ENCODE assay signal across 28 mouse cellular contexts in genomic region chr8:123887956-123888355, GRCm38 (mm10). TPM values are rescaled to one million over a fixed set of nuclear protein-coding genes. Genes with fewer than 3 reads are reported as not detected.
DNase-seq lines count a peak whose midpoint lies in the region; ATAC-seq lines count a peak whose summit lies in the region.
"Had no signal": no experiment of that assay in that cellular context is flagged by ENCODE, and none has a peak within 500 bp of the region (broad histone marks: within the 10 kb centered on the region; RNA-seq: fewer than 3 reads in every experiment).

No protein-coding gene starts in this region.

- intact Hi-C loops in left cerebral cortex, postnatal 14 days (cut with DNase I) = no loop called here

- ATAC-seq in embryonic facial prominence, embryonic 11.5 days (replicated peaks; ENCODE audit: insufficient number of reproducible peaks, low FRiP score, low TSS enrichment, low read depth) = no peak
- ATAC-seq in liver, embryonic 12.5 days = no peak
- ATAC-seq: CD4-positive, CD25-positive, alpha-beta regulatory T cell, adult 4 months; forebrain, embryonic 14.5 days; forebrain, embryonic 16.5 days had no signal

- peaks cover 7% of the 10 kb centered on the region for H3K4me1 ChIP-seq in embryonic facial prominence, embryonic 11.5 days (ENCODE audit: control insufficient read depth, insufficient read depth, low read length)
- H3K4me1 ChIP-seq in embryonic facial prominence, embryonic 10.5 days = peaks cover 37% of the 10 kb centered on the region
- 0 out of 2 replicates have a peak, but pooled peaks cover 4% of the 10 kb centered on the region for H3K4me1 ChIP-seq in liver, embryonic 12.5 days
- peaks cover 28% of the 10 kb centered on the region for H3K4me1 ChIP-seq in limb, embryonic 10.5 days

- peaks cover 19% of the 10 kb centered on the region for H3K27me3 ChIP-seq in embryonic facial prominence, embryonic 11.5 days (ENCODE audit: control insufficient read depth, insufficient read depth, low read length)
- H3K27me3 ChIP-seq in embryonic facial prominence, embryonic 10.5 days (replicated peaks; ENCODE audit: low read depth, poor library complexity, severe bottlenecking) = peaks cover 76% of the 10 kb centered on the region
- H3K27me3 ChIP-seq in liver, embryonic 12.5 days (replicated peaks) = peaks cover 96% of the 10 kb centered on the region
- H3K27me3 ChIP-seq in limb, embryonic 10.5 days (ENCODE audit: low read depth, poor library complexity, severe bottlenecking) = peaks cover 78% of the 10 kb centered on the region

- no peak overlapping the region for H3K4me2 ChIP-seq in embryonic facial prominence, embryonic 11.5 days (ENCODE audit: low read depth, low read length)
- H3K4me2 ChIP-seq in liver, embryonic 12.5 days = no peak overlapping the region
- H3K4me2 ChIP-seq: embryonic facial prominence, embryonic 13.5 days; embryonic facial prominence, embryonic 15.5 days; forebrain, embryonic 12.5 days had no signal

- H3K36me3 ChIP-seq in embryonic facial prominence, embryonic 11.5 days (replicated peaks; ENCODE audit: control insufficient read depth, insufficient read depth, low read depth, low read length) = no peaks in the 10 kb centered on the region
- H3K36me3 ChIP-seq in embryonic facial prominence, embryonic 10.5 days (replicated peaks) = no peaks in the 10 kb centered on the region
- H3K36me3 ChIP-seq in liver, embryonic 12.5 days = no peaks in the 10 kb centered on the region
- H3K36me3 ChIP-seq in limb, embryonic 10.5 days = no peaks in the 10 kb centered on the region
- H3K36me3 ChIP-seq: embryonic facial prominence, embryonic 13.5 days; embryonic facial prominence, embryonic 15.5 days; forebrain, embryonic 10.5 days; forebrain, embryonic 12.5 days; G1E had no signal

- H3K27ac ChIP-seq in embryonic facial prominence, embryonic 11.5 days (replicated peaks; ENCODE audit: low read depth, low read length) = no peak overlapping the region
- no peak overlapping the region for H3K27ac ChIP-seq in embryonic facial prominence, embryonic 10.5 days (replicated peaks)
- H3K27ac ChIP-seq in liver, embryonic 12.5 days = no peak overlapping the region
- no peak overlapping the region for H3K27ac ChIP-seq in limb, embryonic 10.5 days
- H3K27ac ChIP-seq: embryonic facial prominence, embryonic 13.5 days; embryonic facial prominence, embryonic 15.5 days; forebrain, embryonic 10.5 days; forebrain, embryonic 12.5 days had no signal

- DNase-seq in embryonic facial prominence, embryonic 11.5 days (ENCODE audit: low spot score) = peak; percentile 36
- no peak for DNase-seq in embryonic facial prominence, embryonic 10.5 days (ENCODE audit: low spot score)
- DNase-seq in NIH3T3 (ENCODE audit: low read depth) = peak; percentile 92
- DNase-seq in fibroblast of lung, adult 2 months (ENCODE audit: low read depth) = peak; percentile 30
- no peak for DNase-seq in left cerebral cortex, postnatal 14 days (ENCODE audit: low spot score in 2 of 2)
- no peak for DNase-seq in limb, embryonic 10.5 days (ENCODE audit: low spot score)
- DNase-seq: adrenal gland, adult 2 months; adrenal gland, postnatal 10 days; adrenal gland, postnatal 25 days; B cell, adult 2 months; cerebellum, adult 11 months; cerebellum, adult 18-20 months; cerebellum, adult 8-10 months; cerebellum, adult 9-11 months; cerebellum, postnatal 14 days; cerebellum, postnatal 36 days; embryo, embryonic 11 days had no signal

- 83% methylated on average over 2 of the region's 2 CpGs for WGBS in embryonic facial prominence, embryonic 11.5 days
- WGBS in embryonic facial prominence, embryonic 10.5 days = 82% methylated on average over 2 of the region's 2 CpGs
- 74% methylated on average over 2 of the region's 2 CpGs for WGBS in liver, embryonic 12.5 days (ENCODE audit: insufficient replicate concordance)
- WGBS in limb, embryonic 10.5 days = 93% methylated on average over 2 of the region's 2 CpGs

- H3K9ac ChIP-seq in embryonic facial prominence, embryonic 11.5 days (replicated peaks; ENCODE audit: low read length) = no peak overlapping the region
- no peak overlapping the region for H3K9ac ChIP-seq in liver, embryonic 12.5 days
- H3K9ac ChIP-seq: embryonic facial prominence, embryonic 13.5 days; embryonic facial prominence, embryonic 15.5 days; forebrain, embryonic 12.5 days had no signal

- H3K4me3 ChIP-seq in embryonic facial prominence, embryonic 11.5 days (ENCODE audit: low read depth, low read length) = no peak overlapping the region
- no peak overlapping the region for H3K4me3 ChIP-seq in embryonic facial prominence, embryonic 10.5 days
- no peak overlapping the region for H3K4me3 ChIP-seq in liver, embryonic 12.5 days
- H3K4me3 ChIP-seq in limb, embryonic 10.5 days = no peak overlapping the region
- H3K4me3 ChIP-seq: embryonic facial prominence, embryonic 13.5 days; embryonic facial prominence, embryonic 15.5 days; forebrain, embryonic 10.5 days; forebrain, embryonic 12.5 days had no signal

- H3K9me3 ChIP-seq in embryonic facial prominence, embryonic 11.5 days (replicated peaks; ENCODE audit: control insufficient read depth, low read length) = no peaks in the 10 kb centered on the region
- no peaks in the 10 kb centered on the region for H3K9me3 ChIP-seq in embryonic facial prominence, embryonic 10.5 days
- no peaks in the 10 kb centered on the region for H3K9me3 ChIP-seq in liver, embryonic 12.5 days (replicated peaks)
- H3K9me3 ChIP-seq in limb, embryonic 10.5 days (replicated peaks) = no peaks in the 10 kb centered on the region
- H3K9me3 ChIP-seq: embryonic facial prominence, embryonic 13.5 days; embryonic facial prominence, embryonic 15.5 days; forebrain, embryonic 10.5 days; forebrain, embryonic 12.5 days; G1E had no signal

RNA-seq across cellular contexts. Expression of gene Acta1, which starts 6.6 kb away (rescaled TPM):
- 4.9 and 10.2 TPM in 2 replicates for polyA plus RNA-seq in embryonic facial prominence, embryonic 11.5 days (2014; fragmentation: Nextera tagmentation; extraction: Ambion mirVana)
- 0.80 and 1.3 TPM in 2 replicates for polyA plus RNA-seq in embryonic facial prominence, embryonic 10.5 days (2016; fragmentation: Nextera tagmentation; extraction: Ambion mirVana)
- 10 to 100 TPM in 1 of 2 experiments, 1 to 10 TPM in 1; 9.3 to 11.5 TPM for total RNA-seq in left cerebral cortex, postnatal 14 days (2021)
- polyA plus RNA-seq in liver, embryonic 12.5 days (2016; fragmentation: Nextera tagmentation; extraction: Ambion mirVana) = 2.1 and 4.9 TPM in 2 replicates
- 1.6 and 1.8 TPM in 2 replicates for polyA plus RNA-seq in limb, embryonic 10.5 days (2016; fragmentation: Nextera tagmentation; extraction: Ambion mirVana)
- total RNA-seq: adrenal gland, postnatal 25 days; CH12.LX; common myeloid progenitor, adult 5-6 weeks; G1E had no signal

RNA-seq across cellular contexts. Expression of gene Ccsap, which starts 27.9 kb away (rescaled TPM):
- 5.6 and 6.9 TPM in 2 replicates for polyA plus RNA-seq in embryonic facial prominence, embryonic 11.5 days (2014; fragmentation: Nextera tagmentation; extraction: Ambion mirVana)
- 5.4 and 5.6 TPM in 2 replicates for polyA plus RNA-seq in embryonic facial prominence, embryonic 10.5 days (2016; fragmentation: Nextera tagmentation; extraction: Ambion mirVana)
- 10 to 100 TPM; 69.8 to 73.6 TPM for total RNA-seq in left cerebral cortex, postnatal 14 days (2021)
- polyA plus RNA-seq in liver, embryonic 12.5 days (2016; fragmentation: Nextera tagmentation; extraction: Ambion mirVana) = 5.5 and 5.8 TPM in 2 replicates
- 6.0 and 6.1 TPM in 2 replicates for polyA plus RNA-seq in limb, embryonic 10.5 days (2016; fragmentation: Nextera tagmentation; extraction: Ambion mirVana)

Comparison
In these comparisons a context has a peak if more than half of its experiments do, and no peak if none do; other contexts are left out.
1. DNase-seq: peak in embryonic facial prominence, embryonic 11.5 days (single experiment), NIH3T3 (single experiment) and fibroblast of lung, adult 2 months (single experiment); none in embryonic facial prominence, embryonic 10.5 days (single experiment), left cerebral cortex, postnatal 14 days (0 of 2) and limb, embryonic 10.5 days (single experiment).